Mouse (Mus musculus) embryonic facial prominence, embryonic 11.5 days (tissue): ENCODE measurements around the gene Pop5. TPM values are rescaled to one million over a fixed set of nuclear protein-coding genes. Genes with fewer than 3 reads are reported as not detected.

Experiments
- ATAC-seq: fragments of 200-750 bp; cut with Nextera tagmentation; replicated peaks from 2 replicates; pipeline ENCODE4 v1.8.0; 2017; ENCODE audit warnings: low read depth; ENCODE audit not compliant: insufficient number of reproducible peaks, low FRiP score, low TSS enrichment
- DNase-seq: peaks from one replicate; pipeline ENCODE4 v3.0.0-alpha.2; 2015; ENCODE audit warnings: low spot score
- H3K27ac ChIP-seq: fragments of 300-500 bp; sonication (generic); replicated peaks from 2 replicates; pipeline ENCODE4 v1.5.1; 2014; ENCODE audit warnings: mild to moderate bottlenecking, low read depth, low read length, control low read depth
- H3K27me3 ChIP-seq: fragments of 300-500 bp; sonication (generic); 2 replicates; pipeline ENCODE4 v1.6.1; 2014; ENCODE audit warnings: mild to moderate bottlenecking, low read length, moderate library complexity, mixed read lengths; ENCODE audit not compliant: control insufficient read depth, insufficient read depth
- H3K36me3 ChIP-seq: fragments of 300-500 bp; sonication (generic); replicated peaks from 2 replicates; pipeline ENCODE4 v1.6.1; 2014; ENCODE audit warnings: low read depth, mild to moderate bottlenecking, low read length, moderate library complexity, mixed read lengths; ENCODE audit not compliant: control insufficient read depth, insufficient read depth
- H3K4me1 ChIP-seq: fragments of 300-500 bp; sonication (generic); 2 replicates; pipeline ENCODE4 v1.6.1; 2014; ENCODE audit warnings: low read length, mixed read lengths; ENCODE audit not compliant: control insufficient read depth, insufficient read depth
- H3K4me2 ChIP-seq: fragments of 300-500 bp; sonication (generic); 2 replicates; pipeline ENCODE4 v1.6.1; 2014; ENCODE audit warnings: low read depth, mild to moderate bottlenecking, control low read depth, low read length, moderate library complexity
- H3K4me3 ChIP-seq: fragments of 300-500 bp; sonication (generic); 2 replicates; pipeline ENCODE4 v1.5.1; 2014; ENCODE audit warnings: low read depth, low read length, control low read depth
- H3K9ac ChIP-seq: fragments of 300-500 bp; sonication (generic); replicated peaks from 2 replicates; pipeline ENCODE4 v1.6.1; 2014; ENCODE audit warnings: mild to moderate bottlenecking, control low read depth, low read length
- H3K9me3 ChIP-seq: fragments of 300-500 bp; sonication (generic); replicated peaks from 2 replicates; pipeline ENCODE4 v1.6.1; 2016; ENCODE audit warnings: mild to moderate bottlenecking, low read length, inconsistent platforms, mixed read lengths; ENCODE audit not compliant: control insufficient read depth
- WGBS: fragments of 180-500 bp; shearing (Covaris S2); extraction: QIAGEN DNeasy Blood & Tissue Kit; methylation state at CpG from one replicate; pipeline ENCODE4 v1.1.7; 2014; 5-methylcytosine and 5-hydroxymethylcytosine counted together
- polyA plus RNA-seq: library from polyadenylated mRNA; unstranded; fragments of >200 nt; fragmentation: Nextera tagmentation; extraction: Ambion mirVana; gene quantifications from 2 replicates; pipeline ENCODE4 v1.2.1, GENCODE M21; 2014

Pop5 gene
- polyA plus RNA-seq, 1 experiment from 2014 or later = 108 TPM

- Histone ChIP-seq H3K4me2 (peak overlapping the region; percentile 100), H3K27me3 (peaks cover 41% of the 10 kb centered on the region), H3K27ac (no peak overlapping the region), H3K9me3 (no peaks in the 10 kb centered on the region), H3K4me3 (peak overlapping the region; percentile 55), H3K36me3 (no peaks in the 10 kb centered on the region), H3K9ac (peak overlapping the region; percentile 47), H3K4me1 (peaks cover 10% of the 10 kb centered on the region)
- DNase-seq = peak; percentile 54
- under 1% methylated on average over 24 of the region's 34 CpGs for WGBS
- ATAC-seq = no peak
These were observed 42.4 kb upstream of the Pop5 start for GRCm38 (mm10) chr5:115193226-115193625.

GRCm38 (mm10) chr5:115193669-115194625, 41.7 kb upstream of the Pop5 start, which contains the start of gene Cabp1:
Cabp1 (minus strand) TSS chr5:115194381.
- no peaks in the 10 kb centered on the region for H3K36me3 ChIP-seq
- no peaks in the 10 kb centered on the region for H3K9me3 ChIP-seq
- peak within 1 kb of the TSS; percentile 47 for H3K9ac ChIP-seq
- peaks cover 41% of the 10 kb centered on the region for H3K27me3 ChIP-seq
- H3K4me3 ChIP-seq = peak within 1 kb of the TSS; percentile 55
- no peak within 1 kb of the TSS for H3K27ac ChIP-seq
- under 1% methylated on average over 80 of the region's 116 CpGs for WGBS
- H3K4me2 ChIP-seq = peak within 1 kb of the TSS; percentile 100
- ATAC-seq (peak; percentile 21; the same call in 1 of the 2 replicates), DNase-seq (peak; percentile 84)
- peaks cover 10% of the 10 kb centered on the region for H3K4me1 ChIP-seq

GRCm38 (mm10) chr5:115194626-115195221, 40.9 kb upstream of the Pop5 start:
- 4% methylated on average over 12 of the region's 12 CpGs for WGBS
- Histone ChIP-seq H3K4me3 (peak overlapping the region; percentile 55), H3K4me2 (peak overlapping the region; percentile 100), H3K36me3 (no peaks in the 10 kb centered on the region), H3K9me3 (no peaks in the 10 kb centered on the region), H3K4me1 (peaks cover 10% of the 10 kb centered on the region), H3K27ac (no peak overlapping the region), H3K27me3 (peaks cover 38% of the 10 kb centered on the region), H3K9ac (0 out of 2 replicates have a peak overlapping the region, but pooled peaks have one; percentile 22)
- ATAC-seq (0 out of 2 replicates have a peak, but pooled peaks have one; percentile 35), DNase-seq (no peak)

- Histone ChIP-seq H3K27ac (no peak overlapping the region), H3K4me3 (peak overlapping the region; percentile 14), H3K9ac (peak overlapping the region; percentile 51), H3K4me2 (peak overlapping the region; percentile 46), H3K9me3 (no peaks in the 10 kb centered on the region), H3K36me3 (no peaks in the 10 kb centered on the region), H3K4me1 (peaks cover 3% of the 10 kb centered on the region; the same call in 1 of the 2 replicates), H3K27me3 (no peaks in the 10 kb centered on the region)
- DNase-seq (peak; percentile 31), ATAC-seq (peak; percentile 67; the same call in 1 of the 2 replicates)
- 13% methylated on average over 23 of the region's 23 CpGs for WGBS
These were observed 31.7 kb upstream of the Pop5 start for GRCm38 (mm10) chr5:115203735-115204561.

- WGBS = 5% methylated on average over 31 of the region's 31 CpGs
- Histone ChIP-seq H3K4me2 (peak overlapping the region; percentile 46), H3K9ac (peak overlapping the region; percentile 51), H3K9me3 (no peaks in the 10 kb centered on the region), H3K36me3 (no peaks in the 10 kb centered on the region), H3K27ac (no peak overlapping the region), H3K4me3 (peak overlapping the region; percentile 14), H3K4me1 (peaks cover 3% of the 10 kb centered on the region; the same call in 1 of the 2 replicates), H3K27me3 (no peaks in the 10 kb centered on the region)
- peak; percentile 71 for DNase-seq
- peak; percentile 84 for ATAC-seq
These were observed 30.9 kb upstream of the Pop5 start for GRCm38 (mm10) chr5:115204562-115205311.

- DNase-seq = no peak
- Histone ChIP-seq H3K4me1 (peaks cover 3% of the 10 kb centered on the region; the same call in 1 of the 2 replicates), H3K27ac (no peak overlapping the region), H3K9ac (no peak overlapping the region), H3K27me3 (no peaks in the 10 kb centered on the region), H3K4me3 (no peak overlapping the region), H3K9me3 (no peaks in the 10 kb centered on the region), H3K36me3 (no peaks in the 10 kb centered on the region), H3K4me2 (no peak overlapping the region)
- no peak for ATAC-seq
- 64% methylated on average over 5 of the region's 5 CpGs for WGBS
These were observed 28.4 kb upstream of the Pop5 start for GRCm38 (mm10) chr5:115207244-115207643.

GRCm38 (mm10) chr5:115207892-115208291, 27.7 kb upstream of the Pop5 start:
- Histone ChIP-seq H3K27me3 (no peaks in the 10 kb centered on the region), H3K9me3 (no peaks in the 10 kb centered on the region), H3K4me1 (peaks cover 3% of the 10 kb centered on the region; the same call in 1 of the 2 replicates), H3K4me2 (no peak overlapping the region), H3K9ac (no peak overlapping the region), H3K36me3 (no peaks in the 10 kb centered on the region), H3K27ac (no peak overlapping the region), H3K4me3 (no peak overlapping the region)
- 16% methylated on average over 9 of the region's 16 CpGs for WGBS
- no peak for DNase-seq
- ATAC-seq = no peak
